Mouse (Mus musculus) cortical plate, adult 2 months (tissue): ENCODE measurements around the gene Styxl1. TPM values are rescaled to one million over a fixed set of nuclear protein-coding genes. Genes with fewer than 3 reads are reported as not detected.

Experiments
- H3K27ac ChIP-seq: fragments of 200-500 bp; 2 replicates; pipeline ENCODE4 v1.5.1; 2012; ENCODE audit warnings: low read length, control low read depth, inconsistent platforms; ENCODE audit not compliant: insufficient read depth
- H3K4me1 ChIP-seq: fragments of 200-500 bp; 2 replicates; pipeline ENCODE4 v1.6.1; 2011; ENCODE audit warnings: low read length; ENCODE audit not compliant: control insufficient read depth, insufficient read depth
- H3K4me3 ChIP-seq: fragments of 200-500 bp; 2 replicates; pipeline ENCODE4 v1.5.1; 2011; ENCODE audit warnings: mild to moderate bottlenecking, low read length, control low read depth; ENCODE audit not compliant: insufficient read depth
- CTCF ChIP-seq: fragments of 200-500 bp; IDR thresholded peaks from 2 replicates; pipeline ENCODE4 v1.5.1; 2011; ENCODE audit warnings: mild to moderate bottlenecking, control low read depth, low read length; ENCODE audit not compliant: insufficient read depth; ENCODE audit errors: extremely low read depth
- POLR2A ChIP-seq: fragments of 200-500 bp; IDR thresholded peaks from 2 replicates; pipeline ENCODE4 v1.6.1; 2011; ENCODE audit warnings: mild to moderate bottlenecking, low read length, control low read depth; ENCODE audit not compliant: insufficient read depth; ENCODE audit errors: extremely low read depth
- polyA plus RNA-seq: library from polyadenylated mRNA; depleted of rRNA; stranded (reverse); fragments of >200 nt; gene quantifications from 2 replicates; pipeline ENCODE4 v1.2.3, GENCODE M21; 2012; rRNA removed

Styxl1 gene
- 0.13 TPM in 2 replicates for polyA plus RNA-seq

- TF ChIP-seq POLR2A (no peak), CTCF (no peak)
- Histone ChIP-seq H3K4me1 (peaks cover 5% of the 10 kb centered on the region; the same call in 1 of the 2 replicates), H3K4me3 (peak within 1 kb of the TSS; percentile 92), H3K27ac (peak within 1 kb of the TSS; percentile 84)
These were observed at the start of gene Styxl1 for GRCm38 (mm10) chr5:135777796-135778470. Gene Styxl1 (minus strand): TSS chr5:135778385.

- TF ChIP-seq CTCF (no peak), POLR2A (no peak)
- Histone ChIP-seq H3K4me1 (peaks cover 5% of the 10 kb centered on the region; the same call in 1 of the 2 replicates), H3K4me3 (no peak overlapping the region), H3K27ac (no peak overlapping the region)
These were observed 48.0 kb upstream of the Styxl1 start for GRCm38 (mm10) chr5:135826225-135826624.

GRCm38 (mm10) chr5:135824517-135824916 is 46.3 kb upstream of the Styxl1 start:
- H3K4me1 ChIP-seq: peaks cover 5% of the 10 kb centered on the region; the same call in 1 of the 2 replicates
- TF ChIP-seq CTCF: no peak
- no peak for TF ChIP-seq POLR2A
- no peak overlapping the region for H3K4me3 ChIP-seq
- no peak overlapping the region for H3K27ac ChIP-seq

- H3K27ac ChIP-seq: no peak overlapping the region
- no peak for TF ChIP-seq CTCF
- no peak for TF ChIP-seq POLR2A
- H3K4me3 ChIP-seq: no peak overlapping the region
- peaks cover 10% of the 10 kb centered on the region for H3K4me1 ChIP-seq
These were observed 44.2 kb upstream of the Styxl1 start for GRCm38 (mm10) chr5:135822316-135822944.

- Histone ChIP-seq H3K4me3 (no peak overlapping the region), H3K27ac (no peak overlapping the region), H3K4me1 (peaks cover 12% of the 10 kb centered on the region)
- TF ChIP-seq POLR2A: no peak
- no peak for TF ChIP-seq CTCF
These were observed 40.3 kb upstream of the Styxl1 start for GRCm38 (mm10) chr5:135818491-135818890.

GRCm38 (mm10) chr5:135812991-135813390 is 34.8 kb upstream of the Styxl1 start:
- Histone ChIP-seq H3K27ac (no peak overlapping the region), H3K4me1 (peaks cover 13% of the 10 kb centered on the region), H3K4me3 (no peak overlapping the region)
- no peak for TF ChIP-seq CTCF
- TF ChIP-seq POLR2A: no peak

- TF ChIP-seq CTCF (no peak), POLR2A (no peak)
- peaks cover 12% of the 10 kb centered on the region for H3K4me1 ChIP-seq
- peak overlapping the region; percentile 84 for H3K4me3 ChIP-seq
- peak overlapping the region; percentile 24 for H3K27ac ChIP-seq
These were observed 29.1 kb upstream of the Styxl1 start for GRCm38 (mm10) chr5:135807263-135807637.

- Histone ChIP-seq H3K4me1 (peaks cover 12% of the 10 kb centered on the region), H3K4me3 (peak within 1 kb of the TSS; percentile 84), H3K27ac (peak within 1 kb of the TSS; percentile 24)
- TF ChIP-seq CTCF (peak; percentile 99), POLR2A (0 out of 2 replicates have a peak, but pooled peaks have one; percentile 25)
These were observed 28.5 kb upstream of the Styxl1 start, which contains the start of gene Srrm3 for GRCm38 (mm10) chr5:135806555-135807262. Gene Srrm3 (plus strand): TSS chr5:135806890.

GRCm38 (mm10) chr5:135804735-135805134 is 26.6 kb upstream of the Styxl1 start:
- H3K4me1 ChIP-seq: peaks cover 12% of the 10 kb centered on the region
- H3K4me3 ChIP-seq: no peak overlapping the region
- no peak for TF ChIP-seq CTCF
- TF ChIP-seq POLR2A: no peak
- no peak overlapping the region for H3K27ac ChIP-seq

GRCm38 (mm10) chr5:135803676-135804075 is 25.5 kb upstream of the Styxl1 start:
- TF ChIP-seq POLR2A (no peak), CTCF (no peak)
- H3K4me3 ChIP-seq: no peak overlapping the region
- no peak overlapping the region for H3K27ac ChIP-seq
- peaks cover 6% of the 10 kb centered on the region for H3K4me1 ChIP-seq

- Histone ChIP-seq H3K4me3 (no peak overlapping the region), H3K4me1 (peaks cover 6% of the 10 kb centered on the region), H3K27ac (no peak overlapping the region)
- TF ChIP-seq CTCF: no peak
- TF ChIP-seq POLR2A: no peak
These were observed 24.9 kb upstream of the Styxl1 start for GRCm38 (mm10) chr5:135803135-135803534.
